ENCODE assay signal across 8 mouse cellular contexts in the genomic region with DNA sequence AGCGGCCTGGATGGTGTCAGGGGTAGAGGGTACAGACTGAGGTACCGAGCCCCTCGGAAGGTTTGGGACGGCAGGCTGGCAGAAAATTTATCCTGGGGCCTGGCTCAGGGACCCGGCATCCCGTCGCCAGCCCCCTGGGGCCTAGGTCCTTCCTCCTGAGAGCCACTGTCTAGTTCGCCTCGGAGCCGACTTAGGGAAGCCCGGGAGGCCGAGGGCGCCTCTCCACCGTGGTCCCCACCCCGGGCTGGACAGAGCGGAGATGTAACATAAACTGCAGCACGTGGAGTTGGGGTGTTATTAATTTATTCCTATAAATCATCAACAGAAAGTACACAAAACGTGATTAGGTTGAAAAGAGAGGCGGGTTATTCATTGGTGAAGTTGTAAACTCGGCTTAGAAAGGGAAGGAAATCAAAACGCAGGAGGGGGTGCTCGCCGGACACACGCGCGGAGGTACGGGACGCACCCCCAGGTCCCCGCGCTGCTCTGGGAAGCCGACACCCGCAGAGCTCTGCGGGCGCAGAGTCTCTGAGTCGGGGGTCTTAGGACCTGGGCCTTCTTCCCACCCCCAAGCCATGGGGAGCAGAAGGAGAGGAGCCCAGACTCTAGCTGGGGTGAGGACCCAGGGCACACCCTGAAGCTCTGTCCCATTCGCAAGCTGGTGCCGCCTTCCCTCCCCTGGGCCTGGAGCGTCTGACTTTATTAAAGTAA. TPM values are rescaled to one million over a fixed set of nuclear protein-coding genes. Genes with fewer than 3 reads are reported as not detected.
DNase-seq lines count a peak whose midpoint lies in the region; ATAC-seq and TF ChIP-seq lines count a peak whose summit lies in the region.
"Had no signal": no experiment of that assay in that cellular context is flagged by ENCODE, and none has a peak within 500 bp of the region (broad histone marks: within the 10 kb centered on the region; RNA-seq: fewer than 3 reads in every experiment).

No protein-coding gene starts in this region.

- peak; percentile 9 for DNase-seq in ovary, postnatal 14 days (ENCODE audit: low spot score)
- DNase-seq in ovary, postnatal 10 days (ENCODE audit: low spot score) = no peak
- DNase-seq in heart, postnatal 0 days (ENCODE audit: low spot score) = no peak
- DNase-seq in frontal cortex, postnatal 10 days (ENCODE audit: low spot score in 2 of 2) = no peak
- no peak for DNase-seq in testis, postnatal 14 days (ENCODE audit: low spot score)

- H3K36me3 ChIP-seq in heart, postnatal 0 days (replicated peaks; ENCODE audit: control insufficient read depth, insufficient read depth, low read length) = no peaks in the 10 kb centered on the region
- H3K36me3 ChIP-seq in limb, embryonic 12.5 days = no peaks in the 10 kb centered on the region
- no peaks in the 10 kb centered on the region for H3K36me3 ChIP-seq in forebrain, embryonic 16.5 days (ENCODE audit: control insufficient read depth, insufficient read depth)
- H3K36me3 ChIP-seq: neural tube, embryonic 13.5 days had no signal

- TF ChIP-seq CTCF in heart, postnatal 0 days (IDR thresholded peaks at IDR 0.05; ENCODE audit: low read depth) = no peak

- peaks cover 7% of the 10 kb centered on the region; the same call in 1 of the 2 replicates for H3K4me1 ChIP-seq in heart, postnatal 0 days (ENCODE audit: control insufficient read depth, insufficient read depth)
- peaks cover 36% of the 10 kb centered on the region for H3K4me1 ChIP-seq in limb, embryonic 12.5 days (replicated peaks)
- peaks cover 3% of the 10 kb centered on the region; the same call in 1 of the 2 replicates for H3K4me1 ChIP-seq in forebrain, embryonic 16.5 days (replicated peaks; ENCODE audit: control insufficient read depth, insufficient read depth, low read length)

- H3K27me3 ChIP-seq in heart, postnatal 0 days (ENCODE audit: control insufficient read depth, insufficient read depth, low read length) = peaks cover 95% of the 10 kb centered on the region
- peaks cover 86% of the 10 kb centered on the region for H3K27me3 ChIP-seq in limb, embryonic 12.5 days
- H3K27me3 ChIP-seq in forebrain, embryonic 16.5 days (replicated peaks; ENCODE audit: control insufficient read depth, insufficient read depth, low read length) = peaks cover 58% of the 10 kb centered on the region

- 4% methylated on average over 38 of the region's 38 CpGs for WGBS in heart, postnatal 0 days
- under 1% methylated on average over 38 of the region's 38 CpGs for WGBS in limb, embryonic 12.5 days
- 1% methylated on average over 38 of the region's 38 CpGs for WGBS in forebrain, embryonic 16.5 days

- ATAC-seq in heart, postnatal 0 days (ENCODE audit: insufficient read depth, low read depth) = no peak
- ATAC-seq in limb, embryonic 12.5 days (ENCODE audit: insufficient number of reproducible peaks, insufficient read depth, low FRiP score, low TSS enrichment, low read depth) = no peak
- no peak for ATAC-seq in forebrain, embryonic 16.5 days

- TF ChIP-seq EP300 in heart, postnatal 0 days (IDR thresholded peaks at IDR 0.05; ENCODE audit: low read depth) = no peak

- H3K9me3 ChIP-seq in heart, postnatal 0 days (replicated peaks; ENCODE audit: control insufficient read depth, low read length) = no peaks in the 10 kb centered on the region
- no peaks in the 10 kb centered on the region for H3K9me3 ChIP-seq in limb, embryonic 12.5 days
- no peaks in the 10 kb centered on the region for H3K9me3 ChIP-seq in forebrain, embryonic 16.5 days (ENCODE audit: control insufficient read depth, low read length)
- H3K9me3 ChIP-seq: neural tube, embryonic 13.5 days had no signal

- peak overlapping the region; percentile 18 for H3K4me3 ChIP-seq in heart, postnatal 0 days (ENCODE audit: low read depth, low read length)
- peak overlapping the region; percentile 23; the same call in 1 of the 2 replicates for H3K4me3 ChIP-seq in limb, embryonic 12.5 days (replicated peaks)
- no peak overlapping the region for H3K4me3 ChIP-seq in forebrain, embryonic 16.5 days (replicated peaks; ENCODE audit: low read length)
- H3K4me3 ChIP-seq: neural tube, embryonic 13.5 days had no signal

- no peak overlapping the region for H3K4me2 ChIP-seq in heart, postnatal 0 days (ENCODE audit: low read depth, low read length)
- peak overlapping the region; percentile 40; the same call in 1 of the 2 replicates for H3K4me2 ChIP-seq in limb, embryonic 12.5 days
- H3K4me2 ChIP-seq in forebrain, embryonic 16.5 days (ENCODE audit: low read length) = no peak overlapping the region
- H3K4me2 ChIP-seq: neural tube, embryonic 13.5 days had no signal

- no peak overlapping the region for H3K27ac ChIP-seq in heart, postnatal 0 days (ENCODE audit: low read depth)
- no peak overlapping the region for H3K27ac ChIP-seq in limb, embryonic 12.5 days
- no peak overlapping the region for H3K27ac ChIP-seq in forebrain, embryonic 16.5 days (ENCODE audit: low read length)
- H3K27ac ChIP-seq: neural tube, embryonic 13.5 days had no signal

- H3K9ac ChIP-seq in heart, postnatal 0 days (replicated peaks; ENCODE audit: low read depth, low read length) = no peak overlapping the region
- no peak overlapping the region for H3K9ac ChIP-seq in limb, embryonic 12.5 days (replicated peaks)
- no peak overlapping the region for H3K9ac ChIP-seq in forebrain, embryonic 16.5 days (replicated peaks; ENCODE audit: low read depth, low read length)
- H3K9ac ChIP-seq: neural tube, embryonic 13.5 days had no signal

RNA-seq across cellular contexts. Expression of a gene that starts 2.8 kb away (rescaled TPM):
- not detected in 2 replicates for total RNA-seq in heart, postnatal 0 days (2014; rRNA removed; ENCODE audit: low replicate concordance)
- polyA plus RNA-seq in heart, postnatal 0 days (2015; fragmentation: Nextera tagmentation; extraction: Ambion mirVana) = 0.05 TPM in 1 of 2 replicates, not detected in the other
- not detected in 2 replicates for polyA plus RNA-seq in limb, embryonic 12.5 days (2016; fragmentation: Nextera tagmentation; extraction: Ambion mirVana)
- 0.16 TPM in 1 of 2 replicates, not detected in the other for polyA plus RNA-seq in forebrain, embryonic 16.5 days (2015; fragmentation: Nextera tagmentation; extraction: Ambion mirVana)
